Mouse (Mus musculus) thymus, adult 2 months (tissue): ENCODE measurements around the gene Irf2bp2.

Experiments
- CTCF ChIP-seq: fragments of 200-500 bp; IDR thresholded peaks from 2 replicates; pipeline ENCODE4 v1.5.1; 2012; ENCODE audit warnings: mild to moderate bottlenecking, control low read depth, low read length, moderate library complexity, borderline replicate concordance; ENCODE audit not compliant: control insufficient read depth, poor library complexity, insufficient read depth; ENCODE audit errors: extremely low read depth
- POLR2A ChIP-seq: fragments of 200-500 bp; IDR thresholded peaks from 2 replicates; pipeline ENCODE4 v1.6.1; 2012; ENCODE audit warnings: mild to moderate bottlenecking, low read length, control low read depth, moderate library complexity; ENCODE audit not compliant: control insufficient read depth, poor library complexity, insufficient read depth; ENCODE audit errors: extremely low read depth

- TF ChIP-seq CTCF (no peak), POLR2A (no peak)
Measured at GRCm38 (mm10) chr8:126558400-126558953, 35.3 kb downstream of the Irf2bp2 start.
